Mouse (Mus musculus): ENCODE results near the gene Fcgr1.
"Not testable (repeated sequence)": the region's sequence is repeated elsewhere in the genome, so short reads cannot be mapped to it uniquely, and the experiment has no call there.

Fcgr1 gene

GRCm38 (mm10) chr3:96293787-96294186 is at the start of gene Fcgr1:
Gene Fcgr1, minus strand, starts transcription at chr3:96293969.
- no peak for DNase-seq

- DNase-seq, result not testable (repeated sequence)
Observed at GRCm38 (mm10) chr3:96342652-96343051, 48.9 kb upstream of the Fcgr1 start.

GRCm38 (mm10) chr3:96342100-96342499 is 48.3 kb upstream of the Fcgr1 start:
- not testable (repeated sequence) for DNase-seq

- DNase-seq, result no peak
Observed at GRCm38 (mm10) chr3:96340611-96341312, 47.0 kb upstream of the Fcgr1 start.

- DNase-seq, result no peak
Observed at GRCm38 (mm10) chr3:96338849-96339480, 45.2 kb upstream of the Fcgr1 start.

- DNase-seq, result no peak
Observed at GRCm38 (mm10) chr3:96338043-96338442, 44.3 kb upstream of the Fcgr1 start.

GRCm38 (mm10) chr3:96337269-96337668 is 43.5 kb upstream of the Fcgr1 start:
- DNase-seq, result no peak

- no peak for DNase-seq
Observed at GRCm38 (mm10) chr3:96336636-96337035, 42.9 kb upstream of the Fcgr1 start.

- no peak for DNase-seq
Observed at GRCm38 (mm10) chr3:96335591-96335990, 41.8 kb upstream of the Fcgr1 start.

- no peak for DNase-seq
Observed at GRCm38 (mm10) chr3:96335163-96335550, 41.4 kb upstream of the Fcgr1 start.

GRCm38 (mm10) chr3:96334175-96335162 is 40.7 kb upstream of the Fcgr1 start:
- no peak for DNase-seq

- DNase-seq, result no peak
Observed at GRCm38 (mm10) chr3:96333396-96334174, 39.8 kb upstream of the Fcgr1 start.

- no peak for DNase-seq
Observed at GRCm38 (mm10) chr3:96332631-96333395, 39.0 kb upstream of the Fcgr1 start.

GRCm38 (mm10) chr3:96332000-96332399 is 38.2 kb upstream of the Fcgr1 start:
- no peak for DNase-seq

GRCm38 (mm10) chr3:96331438-96331837 is 37.7 kb upstream of the Fcgr1 start:
- no peak for DNase-seq

- no peak for DNase-seq
Observed at GRCm38 (mm10) chr3:96330603-96331002, 36.8 kb upstream of the Fcgr1 start.

- DNase-seq, result no peak
Observed at GRCm38 (mm10) chr3:96330181-96330580, 36.4 kb upstream of the Fcgr1 start.

- DNase-seq, result no peak
Observed at GRCm38 (mm10) chr3:96328730-96329387, 35.1 kb upstream of the Fcgr1 start.

GRCm38 (mm10) chr3:96328060-96328729 is 34.4 kb upstream of the Fcgr1 start:
- DNase-seq, result peak; percentile 23 to 31

- DNase-seq, result no peak
Observed at GRCm38 (mm10) chr3:96327647-96328046, 33.9 kb upstream of the Fcgr1 start.

GRCm38 (mm10) chr3:96327131-96327530 is 33.4 kb upstream of the Fcgr1 start:
- no peak for DNase-seq

All from thymus, adult 18-20 months (tissue).